Mouse (Mus musculus) kidney, embryonic 15.5 days (tissue): ENCODE measurements around the gene Stom. TPM values are rescaled to one million over a fixed set of nuclear protein-coding genes. Genes with fewer than 3 reads are reported as not detected.

Experiments
- ATAC-seq: fragments of 200-750 bp; cut with Nextera tagmentation; replicated peaks from 2 replicates; pipeline ENCODE4 v1.8.0; 2017; ENCODE audit warnings: moderate TSS enrichment; ENCODE audit not compliant: low FRiP score
- H3K27ac ChIP-seq: fragments of 300-500 bp; sonication (generic); 2 replicates; pipeline ENCODE4 v1.5.1; 2015; ENCODE audit warnings: mild to moderate bottlenecking, inconsistent platforms
- H3K27me3 ChIP-seq: fragments of 300-500 bp; sonication (generic); 2 replicates; pipeline ENCODE4 v1.6.1; 2015; ENCODE audit warnings: inconsistent platforms
- H3K36me3 ChIP-seq: fragments of 300-500 bp; sonication (generic); 2 replicates; pipeline ENCODE4 v1.6.1; 2015; ENCODE audit warnings: inconsistent platforms
- H3K4me1 ChIP-seq: fragments of 300-500 bp; sonication (generic); 2 replicates; pipeline ENCODE4 v1.6.1; 2015; ENCODE audit warnings: inconsistent platforms
- H3K4me2 ChIP-seq: fragments of 300-500 bp; sonication (generic); 2 replicates; pipeline ENCODE4 v1.6.1; 2015; ENCODE audit warnings: moderate library complexity, mild to moderate bottlenecking, inconsistent platforms
- H3K4me3 ChIP-seq: fragments of 300-500 bp; sonication (generic); replicated peaks from 2 replicates; pipeline ENCODE4 v1.5.1; 2015; ENCODE audit warnings: mild to moderate bottlenecking, inconsistent platforms
- H3K9ac ChIP-seq: fragments of 300-500 bp; sonication (generic); 2 replicates; pipeline ENCODE4 v1.6.1; 2015; ENCODE audit warnings: mild to moderate bottlenecking, inconsistent platforms
- H3K9me3 ChIP-seq: fragments of 300-500 bp; sonication (generic); replicated peaks from 2 replicates; pipeline ENCODE4 v1.6.1; 2016; ENCODE audit warnings: inconsistent platforms
- WGBS: fragments of 180-500 bp; shearing (Covaris S2); methylation state at CpG from one replicate; pipeline ENCODE4 v1.1.7; 2015; ENCODE audit warnings: mixed read lengths; 5-methylcytosine and 5-hydroxymethylcytosine counted together
- polyA plus RNA-seq: library from polyadenylated mRNA; unstranded; fragments of >200 nt; fragmentation: Nextera tagmentation; extraction: Ambion mirVana; gene quantifications from 2 replicates; pipeline ENCODE4 v1.2.1, GENCODE M21; 2015

The Stom gene
- 31.6 and 34.1 TPM in 2 replicates for polyA plus RNA-seq

DNA sequence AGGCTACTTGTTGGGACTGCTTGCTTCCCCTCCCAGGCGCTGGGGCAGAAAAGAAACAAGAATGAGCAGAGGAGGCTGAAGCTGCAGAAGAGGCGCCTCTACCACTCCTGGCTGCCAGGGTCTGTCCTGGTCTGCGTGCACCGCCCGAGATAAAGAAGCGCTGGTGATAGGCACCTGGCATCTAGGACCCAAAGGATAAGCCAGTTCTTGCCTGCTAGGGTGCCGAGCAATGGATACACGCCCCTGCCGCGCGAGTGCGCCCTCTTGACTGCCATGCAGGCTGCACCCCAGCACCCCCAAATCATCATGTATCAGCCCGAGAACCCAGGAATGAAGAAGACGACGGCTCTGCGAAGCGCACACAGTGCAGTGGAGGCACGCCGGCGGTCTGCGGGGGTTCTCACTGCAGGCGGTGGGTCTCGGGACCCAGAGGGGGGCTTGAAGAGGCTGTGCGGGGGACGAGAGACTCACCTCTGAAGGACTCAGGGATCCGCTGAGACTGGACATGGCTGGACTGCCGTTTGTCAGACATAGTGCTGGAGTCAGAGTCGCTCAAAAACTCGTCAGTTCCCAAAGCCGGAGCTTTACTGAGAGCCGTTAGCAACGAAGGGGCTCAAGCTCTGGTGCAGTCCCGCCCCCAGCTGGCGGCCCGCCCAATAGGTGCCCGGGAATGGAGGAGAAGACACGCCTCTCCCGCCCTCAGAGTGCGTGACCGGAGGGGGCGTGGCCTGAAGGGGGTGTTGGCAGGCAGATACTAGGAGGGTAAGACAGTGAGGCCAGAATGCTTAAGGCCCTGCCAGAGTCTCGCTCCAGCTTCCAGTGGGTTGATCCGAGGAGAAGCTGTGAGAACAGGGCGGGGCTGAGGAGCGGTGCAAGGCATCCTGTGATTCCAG is at the start of gene Stom:
Gene Stom (minus strand): TSS at position 589 of the 893 bp plus-strand sequence.
- Histone ChIP-seq H3K36me3 (no peaks in the 10 kb centered on the region), H3K9me3 (no peaks in the 10 kb centered on the region), H3K27ac (peak within 1 kb of the TSS; percentile 82), H3K27me3 (no peaks in the 10 kb centered on the region), H3K4me2 (peak within 1 kb of the TSS; percentile 93), H3K9ac (peak within 1 kb of the TSS; percentile 52), H3K4me1 (peaks cover 21% of the 10 kb centered on the region), H3K4me3 (peak within 1 kb of the TSS; percentile 57)
- WGBS: 0% methylated on average over 45 of the region's 45 CpGs
- ATAC-seq: peak; percentile 98

DNA sequence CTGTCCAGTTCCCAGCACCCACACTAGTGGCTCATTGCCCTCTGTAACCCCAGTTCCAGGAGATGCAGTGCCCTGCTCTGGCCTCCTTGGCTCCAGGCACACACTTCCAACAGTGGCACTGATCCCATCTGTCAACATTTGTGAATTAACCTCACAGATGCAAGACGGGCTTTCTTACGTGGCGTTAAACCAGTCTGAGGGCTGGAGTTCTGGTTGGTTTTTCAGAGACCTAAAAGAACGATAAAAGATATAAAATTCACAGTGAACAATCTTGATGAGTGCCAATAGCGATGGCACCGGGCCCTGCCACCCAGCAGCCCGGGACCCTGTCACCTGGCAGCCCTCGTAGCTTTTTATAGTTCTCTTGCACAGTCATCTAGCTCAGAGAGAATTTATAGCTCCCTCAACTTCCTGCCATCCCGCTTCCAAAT is 48.7 kb upstream of the Stom start:
- 49% methylated on average over 9 of the region's 9 CpGs for WGBS
- Histone ChIP-seq H3K36me3 (no peaks in the 10 kb centered on the region), H3K4me2 (no peak overlapping the region), H3K9ac (no peak overlapping the region), H3K27ac (no peak overlapping the region), H3K4me1 (peaks cover 9% of the 10 kb centered on the region), H3K27me3 (no peaks in the 10 kb centered on the region), H3K4me3 (no peak overlapping the region), H3K9me3 (0 out of 2 replicates have a peak, but pooled peaks cover 4% of the 10 kb centered on the region)
- no peak for ATAC-seq

DNA sequence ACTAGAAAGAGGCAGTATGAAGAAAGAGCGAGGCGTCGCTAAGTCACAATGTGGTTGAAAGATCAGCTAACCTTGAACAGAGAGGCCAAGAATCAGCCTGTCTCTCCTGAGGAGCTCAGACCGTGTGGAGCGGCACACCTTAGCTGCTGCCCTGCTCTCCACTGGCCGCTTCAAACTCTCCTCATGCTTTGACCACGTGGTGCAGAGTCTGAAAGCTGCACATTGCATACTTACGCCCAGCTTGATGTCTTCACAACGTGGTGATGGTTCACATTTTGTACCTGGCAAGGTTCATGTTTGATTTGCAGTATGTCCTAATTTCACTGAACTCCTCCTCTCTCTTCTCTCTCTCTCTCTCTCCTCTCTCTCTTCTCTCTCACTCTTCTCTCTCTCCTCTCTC is 42.5 kb upstream of the Stom start:
- WGBS: 71% methylated on average over 9 of the region's 9 CpGs
- H3K36me3 ChIP-seq: no peaks in the 10 kb centered on the region
- no peak overlapping the region for H3K27ac ChIP-seq
- no peaks in the 10 kb centered on the region for H3K9me3 ChIP-seq
- H3K9ac ChIP-seq: no peak overlapping the region
- H3K4me2 ChIP-seq: no peak overlapping the region
- no peak for ATAC-seq
- no peak overlapping the region for H3K4me3 ChIP-seq
- no peaks in the 10 kb centered on the region for H3K27me3 ChIP-seq
- H3K4me1 ChIP-seq: no peaks in the 10 kb centered on the region

DNA sequence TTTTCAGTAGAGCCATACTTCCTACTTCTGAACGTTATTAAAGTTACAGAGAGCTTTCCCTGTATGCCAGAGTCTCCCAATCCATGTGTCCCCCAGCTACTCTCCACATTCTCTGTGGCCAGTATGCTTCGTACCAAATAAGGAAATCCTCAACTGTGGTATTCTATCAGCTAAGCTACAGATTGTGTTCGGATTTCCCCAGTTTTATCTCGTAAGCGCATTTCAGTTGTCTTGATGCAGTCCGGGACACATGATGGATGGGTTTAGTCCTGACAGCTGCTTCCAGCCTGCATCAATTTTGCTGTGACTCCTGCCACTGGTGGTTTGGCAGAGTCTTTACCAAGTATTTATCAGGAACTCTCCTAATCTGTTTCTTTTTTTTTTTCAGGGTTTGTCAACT is 40.8 kb upstream of the Stom start:
- no peaks in the 10 kb centered on the region for H3K27me3 ChIP-seq
- no peak overlapping the region for H3K4me2 ChIP-seq
- WGBS: 35% methylated on average over 6 of the region's 6 CpGs
- H3K9ac ChIP-seq: no peak overlapping the region
- H3K9me3 ChIP-seq: no peaks in the 10 kb centered on the region
- H3K27ac ChIP-seq: no peak overlapping the region
- H3K4me1 ChIP-seq: no peaks in the 10 kb centered on the region
- no peaks in the 10 kb centered on the region for H3K36me3 ChIP-seq
- no peak for ATAC-seq
- no peak overlapping the region for H3K4me3 ChIP-seq

DNA sequence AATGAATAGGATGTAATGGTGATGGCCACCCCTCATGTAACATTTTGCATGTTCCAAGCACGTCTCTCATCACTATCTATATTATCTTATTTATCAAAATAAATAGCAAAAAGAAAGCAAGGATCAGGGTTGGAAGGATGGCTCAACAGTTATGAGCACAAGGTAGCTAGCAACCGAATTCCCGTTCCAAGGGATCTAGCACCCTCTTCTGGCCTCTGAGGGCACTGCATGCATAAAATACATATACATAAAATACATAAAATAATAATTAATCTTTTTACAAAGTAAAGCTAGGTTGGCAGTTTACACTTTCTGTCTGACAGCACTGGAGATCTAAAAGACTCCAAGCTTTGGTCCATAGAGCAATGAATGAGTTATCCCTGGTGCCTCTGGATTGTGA is 36.2 kb upstream of the Stom start:
- Histone ChIP-seq H3K36me3 (no peaks in the 10 kb centered on the region), H3K4me3 (no peak overlapping the region), H3K9me3 (no peaks in the 10 kb centered on the region), H3K27ac (no peak overlapping the region), H3K27me3 (no peaks in the 10 kb centered on the region), H3K9ac (no peak overlapping the region), H3K4me1 (no peaks in the 10 kb centered on the region), H3K4me2 (no peak overlapping the region)
- WGBS: 21% methylated on average over 3 of the region's 3 CpGs
- ATAC-seq: no peak

DNA sequence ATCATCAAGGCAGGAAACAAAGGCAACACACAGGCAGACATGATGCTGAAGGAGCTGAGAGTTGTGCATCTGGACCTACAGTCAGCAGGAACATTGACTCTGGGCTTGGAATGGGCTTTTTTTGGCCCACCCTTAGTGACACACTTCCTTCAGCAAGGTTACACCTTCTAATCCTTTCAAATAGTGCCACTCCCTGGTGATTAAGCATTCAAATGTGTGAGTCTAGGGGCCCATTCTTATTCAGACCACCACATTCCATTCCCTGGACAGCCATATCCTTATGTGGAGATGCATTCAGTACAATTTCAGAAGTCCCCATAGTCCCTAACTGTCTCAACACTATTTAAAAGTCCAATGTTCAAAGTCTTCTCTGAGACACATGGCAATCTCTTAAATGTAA is 33.9 kb upstream of the Stom start:
- Histone ChIP-seq H3K36me3 (no peaks in the 10 kb centered on the region), H3K4me2 (no peak overlapping the region), H3K4me1 (no peaks in the 10 kb centered on the region), H3K9ac (no peak overlapping the region), H3K27me3 (no peaks in the 10 kb centered on the region), H3K9me3 (no peaks in the 10 kb centered on the region), H3K27ac (no peak overlapping the region), H3K4me3 (no peak overlapping the region)
- ATAC-seq: no peak

DNA sequence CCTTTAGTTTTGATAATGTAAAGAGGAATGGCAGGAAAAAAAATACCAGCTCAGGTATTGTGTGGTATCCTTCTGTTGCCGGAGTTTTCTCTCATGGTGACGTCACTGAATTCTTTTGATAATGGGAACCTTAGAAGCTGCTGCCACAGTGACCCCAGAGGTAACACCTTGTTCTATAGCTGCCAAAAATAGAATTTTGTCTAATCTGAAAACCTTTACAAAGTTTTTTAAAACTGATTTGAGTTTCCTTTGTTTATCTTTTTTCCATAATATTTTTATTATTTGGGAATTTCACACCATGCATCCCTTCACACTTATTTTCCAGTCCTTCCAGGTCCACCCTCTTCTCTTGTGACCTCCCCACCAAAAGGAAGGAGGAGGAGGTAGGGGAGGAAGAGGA is 30.9 kb upstream of the Stom start, which contains the start of gene 4930568D16Rik:
Gene 4930568D16Rik (minus strand): TSS at position 101 of the 400 bp plus-strand sequence.
- H3K27me3 ChIP-seq: no peaks in the 10 kb centered on the region
- ATAC-seq: no peak
- 78% methylated on average over 2 of the region's 2 CpGs for WGBS
- H3K9me3 ChIP-seq: no peaks in the 10 kb centered on the region
- no peak within 1 kb of the TSS for H3K9ac ChIP-seq
- no peaks in the 10 kb centered on the region for H3K4me1 ChIP-seq
- no peaks in the 10 kb centered on the region for H3K36me3 ChIP-seq
- no peak within 1 kb of the TSS for H3K4me3 ChIP-seq
- no peak within 1 kb of the TSS for H3K4me2 ChIP-seq
- no peak within 1 kb of the TSS for H3K27ac ChIP-seq

DNA sequence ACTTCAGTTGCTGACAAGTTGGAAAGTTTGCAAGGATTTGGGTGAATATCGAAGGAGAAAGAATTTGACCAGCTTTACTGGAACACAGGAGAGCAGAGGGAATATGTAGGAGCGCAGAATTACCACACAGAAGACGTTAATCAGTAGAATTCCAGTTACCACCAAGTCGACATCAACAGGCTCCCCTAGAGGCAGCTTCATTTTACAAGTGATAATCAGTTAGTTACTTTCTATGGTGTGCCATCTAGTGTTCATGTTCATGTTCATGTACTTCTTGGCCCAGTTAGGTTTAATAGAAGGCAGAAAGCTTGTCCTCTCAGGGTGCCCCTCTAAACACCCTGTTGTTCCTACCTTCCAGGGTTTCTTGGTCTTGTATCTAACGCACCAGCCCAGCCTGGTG is 12.4 kb upstream of the Stom start:
- Histone ChIP-seq H3K36me3 (no peaks in the 10 kb centered on the region), H3K4me3 (no peak overlapping the region), H3K4me1 (no peaks in the 10 kb centered on the region), H3K4me2 (no peak overlapping the region), H3K9me3 (no peaks in the 10 kb centered on the region), H3K27me3 (no peaks in the 10 kb centered on the region), H3K9ac (no peak overlapping the region), H3K27ac (no peak overlapping the region)
- 45% methylated on average over 5 of the region's 5 CpGs for WGBS
- ATAC-seq: no peak

DNA sequence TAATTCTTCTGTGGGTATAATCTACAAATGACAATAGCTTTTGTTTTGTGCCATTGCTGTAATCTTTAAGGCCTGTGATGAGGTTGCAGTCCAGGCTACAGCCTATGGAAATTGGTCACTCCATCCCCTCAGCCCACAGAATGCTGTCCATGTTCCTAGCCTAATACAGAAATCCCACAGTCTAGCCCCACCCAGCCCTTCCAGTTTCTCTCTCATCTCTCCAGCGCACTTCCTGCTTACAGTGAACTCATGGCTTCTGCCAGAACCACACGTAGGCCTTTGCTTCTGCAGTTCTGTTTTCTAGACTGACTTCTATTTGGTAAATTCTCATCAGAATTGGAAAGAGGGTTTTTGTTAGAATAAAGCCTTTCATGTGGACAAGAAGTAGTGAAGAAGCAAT is 9.2 kb upstream of the Stom start:
- no peaks in the 10 kb centered on the region for H3K4me1 ChIP-seq
- H3K4me2 ChIP-seq: no peak overlapping the region
- 71% methylated on average over 2 of the region's 2 CpGs for WGBS
- H3K9ac ChIP-seq: no peak overlapping the region
- no peaks in the 10 kb centered on the region for H3K27me3 ChIP-seq
- H3K36me3 ChIP-seq: no peaks in the 10 kb centered on the region
- no peak overlapping the region for H3K27ac ChIP-seq
- no peaks in the 10 kb centered on the region for H3K9me3 ChIP-seq
- no peak overlapping the region for H3K4me3 ChIP-seq
- ATAC-seq: no peak

DNA sequence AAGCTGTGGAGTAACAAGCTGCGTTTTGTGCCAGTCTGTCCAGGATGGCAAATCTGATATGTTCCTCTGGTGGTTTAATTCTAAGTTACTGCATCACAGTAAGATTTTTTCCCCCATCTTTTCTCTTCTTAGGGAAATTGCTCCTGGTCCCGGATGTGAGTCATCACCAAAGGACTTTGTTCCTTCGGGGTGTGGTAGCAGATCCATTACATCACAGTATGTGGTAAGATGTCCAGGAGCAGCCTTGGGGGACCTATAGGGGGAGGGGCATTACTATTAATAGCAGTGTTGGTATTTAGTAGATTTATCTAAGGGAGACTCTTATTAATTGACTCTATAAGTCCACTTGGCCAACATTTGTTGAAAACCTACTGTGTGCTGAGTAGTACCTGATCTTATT is 5.8 kb upstream of the Stom start:
- no peak for ATAC-seq
- no peaks in the 10 kb centered on the region for H3K9me3 ChIP-seq
- H3K9ac ChIP-seq: no peak overlapping the region
- H3K27ac ChIP-seq: no peak overlapping the region
- no peaks in the 10 kb centered on the region for H3K36me3 ChIP-seq
- H3K4me1 ChIP-seq: peaks cover 6% of the 10 kb centered on the region
- H3K4me3 ChIP-seq: no peak overlapping the region
- H3K4me2 ChIP-seq: no peak overlapping the region
- WGBS: 85% methylated on average over 3 of the region's 3 CpGs
- H3K27me3 ChIP-seq: no peaks in the 10 kb centered on the region

DNA sequence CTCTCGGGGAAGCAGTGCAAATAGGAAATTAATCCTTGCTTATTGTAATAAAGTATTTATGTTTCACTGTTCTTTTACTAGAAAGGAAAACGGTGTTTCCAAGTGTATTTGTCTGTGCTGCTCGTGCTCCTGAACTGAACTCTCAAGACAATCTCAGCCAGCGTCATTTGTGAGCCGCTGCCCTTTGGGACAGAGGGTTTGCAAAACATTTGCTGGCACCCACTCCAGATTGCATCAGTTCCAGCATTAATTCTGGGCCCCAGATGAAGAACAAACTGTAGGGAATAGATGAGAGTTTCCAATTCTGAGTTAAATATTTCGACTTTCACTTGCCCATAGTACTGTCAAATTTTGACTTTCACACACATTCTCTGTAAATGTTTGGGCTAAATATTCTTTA is 1.9 kb upstream of the Stom start:
- H3K27ac ChIP-seq: peak overlapping the region; percentile 11
- WGBS: 76% methylated on average over 6 of the region's 6 CpGs

DNA sequence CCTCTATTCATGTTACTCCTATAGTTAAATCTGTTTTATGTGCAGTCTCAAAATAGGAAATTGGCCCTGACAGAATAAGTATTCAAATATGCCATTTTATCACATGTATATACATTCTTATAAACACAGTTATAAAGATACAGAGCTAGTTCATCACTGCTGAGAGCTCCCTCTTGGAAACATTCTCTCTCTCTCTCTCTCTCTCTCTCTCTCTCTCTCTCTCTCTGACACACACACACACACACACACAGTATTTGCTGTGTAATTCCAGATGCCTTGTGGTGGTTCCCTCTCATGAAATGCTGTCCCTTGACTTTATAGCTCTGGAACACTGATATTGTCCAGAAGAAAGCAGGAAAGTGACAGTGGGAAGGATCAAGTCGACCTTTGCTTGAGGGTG is 1.3 kb upstream of the Stom start:
- ATAC-seq: no peak
- Histone ChIP-seq H3K36me3 (no peaks in the 10 kb centered on the region), H3K9me3 (no peaks in the 10 kb centered on the region), H3K27me3 (no peaks in the 10 kb centered on the region), H3K9ac (no peak overlapping the region), H3K4me1 (peaks cover 21% of the 10 kb centered on the region), H3K4me3 (no peak overlapping the region), H3K27ac (peak overlapping the region; percentile 11), H3K4me2 (no peak overlapping the region)
- WGBS: 61% methylated on average over 1 of the region's 1 CpGs

More for the DNA sequence above, 1.9 kb upstream of the Stom start:
- Histone ChIP-seq H3K27me3 (no peaks in the 10 kb centered on the region), H3K4me1 (peaks cover 21% of the 10 kb centered on the region), H3K36me3 (no peaks in the 10 kb centered on the region), H3K4me3 (no peak overlapping the region), H3K9ac (no peak overlapping the region), H3K9me3 (no peaks in the 10 kb centered on the region), H3K4me2 (no peak overlapping the region)
- no peak for ATAC-seq
